Mouse (Mus musculus) thymus, postnatal 10 days (tissue): ENCODE results near the gene Pde12.
"Not testable (repeated sequence)": the region's sequence is repeated elsewhere in the genome, so short reads cannot be mapped to it uniquely, and the experiment has no call there.

Experiments
- DNase-seq, 2 experiments: peaks; one replicate each; pipeline ENCODE4 v3.0.0; 2021; ENCODE audit warnings: low spot score in 2 of 2

The Pde12 gene

DNA sequence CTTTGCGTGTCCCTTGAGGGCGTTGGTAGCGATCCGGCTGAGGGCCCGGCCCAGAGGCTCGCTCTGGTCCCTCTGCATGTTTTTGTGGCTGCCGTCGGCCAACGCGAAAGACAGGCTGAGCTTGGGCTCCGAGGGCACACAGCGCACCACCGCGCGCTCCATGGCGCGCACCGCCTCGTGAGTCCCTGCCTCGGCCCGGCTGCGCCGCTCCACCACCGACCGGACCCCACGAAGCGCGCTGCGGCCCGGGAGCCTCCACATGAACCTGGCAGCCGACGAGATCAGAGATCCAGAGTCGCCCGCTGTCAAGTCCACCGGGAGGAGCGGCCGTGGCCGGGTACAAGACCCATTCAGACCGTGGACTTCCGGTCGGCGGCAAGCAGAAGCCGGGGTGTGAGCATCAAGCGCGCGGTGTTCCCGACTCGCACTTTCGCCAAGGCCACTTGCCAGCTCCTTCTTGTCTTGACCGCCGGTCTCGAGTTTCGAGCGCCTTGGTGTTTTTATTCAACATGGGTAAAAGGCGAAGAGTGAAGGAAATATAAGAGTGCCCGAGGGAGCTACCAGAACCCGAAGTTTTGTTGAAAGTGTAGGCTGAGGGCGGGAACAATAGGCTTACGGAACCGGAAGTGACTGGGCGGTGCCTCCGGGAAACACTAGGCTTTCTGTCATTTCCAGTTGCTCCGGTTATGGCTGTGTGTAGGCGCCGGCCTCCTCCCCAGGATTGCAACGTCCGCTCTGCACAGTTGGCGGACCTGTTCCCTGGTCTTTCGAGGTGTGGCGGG is at the start of gene Pde12:
TSS of gene Pde12 (minus strand) at position 592 of the 782 bp plus-strand sequence.
- DNase-seq, result peak; percentile 68 to 78

DNA sequence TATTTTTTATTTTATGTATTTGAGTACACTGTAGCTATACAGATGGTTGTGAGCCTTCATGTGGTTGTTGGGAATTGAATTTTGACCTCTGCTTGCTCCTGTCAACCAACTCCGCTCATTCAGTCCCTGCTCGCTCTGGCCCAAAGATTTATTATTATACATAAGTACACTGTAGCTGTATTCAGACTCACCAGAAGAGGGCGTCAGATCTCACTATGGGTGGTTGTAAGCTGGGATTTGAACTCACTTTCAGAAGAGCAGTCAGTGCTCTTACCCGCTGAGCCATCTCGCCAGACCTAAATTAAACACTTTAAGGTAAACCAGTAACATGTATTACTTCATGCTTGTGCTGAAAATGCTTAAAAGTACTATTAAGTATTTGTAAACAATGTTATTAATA is 35.6 kb upstream of the Pde12 start:
- peak in 1 of 2 experiments; percentile 10 for DNase-seq

DNA sequence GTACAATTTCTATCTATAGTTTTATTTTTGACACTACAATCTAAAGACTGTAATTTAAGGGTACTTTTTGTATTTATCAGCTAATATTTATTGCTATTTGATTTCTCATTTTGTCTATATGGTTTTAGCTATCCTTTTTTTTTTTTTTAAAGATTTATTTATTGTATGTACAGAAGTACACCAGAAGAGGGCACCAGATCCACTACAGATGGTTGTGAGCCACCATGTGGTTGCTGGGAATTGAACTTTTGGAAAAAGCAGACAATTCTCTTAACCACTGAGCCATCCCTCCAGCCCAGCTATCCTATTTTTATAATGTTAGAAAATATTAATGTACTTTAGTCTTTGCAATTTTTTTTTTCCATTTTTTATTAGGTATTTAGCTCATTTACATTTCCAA is 28.2 kb upstream of the Pde12 start:
- peak in 1 of 2 experiments; percentile 15 for DNase-seq

DNA sequence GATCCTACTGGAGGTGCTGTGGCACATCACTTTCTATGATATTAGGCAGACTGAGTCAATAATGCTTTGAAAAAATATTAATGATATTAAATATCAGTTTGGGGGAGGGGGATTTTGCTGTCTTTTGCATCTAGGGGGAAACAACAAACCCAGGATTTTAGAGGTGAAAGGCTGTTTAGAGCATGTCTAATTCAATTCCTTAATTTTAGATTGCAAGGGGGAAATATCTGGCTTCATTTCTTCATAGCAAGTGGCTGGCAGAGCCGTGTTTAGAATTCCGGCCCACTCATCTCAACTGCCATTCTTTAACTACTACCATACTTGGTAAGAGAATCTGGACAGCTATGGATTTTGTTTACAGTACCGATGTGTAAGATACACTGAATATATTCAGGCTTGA is 23.3 kb upstream of the Pde12 start, which contains the start of gene Dnah12:
TSS of gene Dnah12 (plus strand) at position 301 of the 400 bp plus-strand sequence.
- DNase-seq, result no peak

DNA sequence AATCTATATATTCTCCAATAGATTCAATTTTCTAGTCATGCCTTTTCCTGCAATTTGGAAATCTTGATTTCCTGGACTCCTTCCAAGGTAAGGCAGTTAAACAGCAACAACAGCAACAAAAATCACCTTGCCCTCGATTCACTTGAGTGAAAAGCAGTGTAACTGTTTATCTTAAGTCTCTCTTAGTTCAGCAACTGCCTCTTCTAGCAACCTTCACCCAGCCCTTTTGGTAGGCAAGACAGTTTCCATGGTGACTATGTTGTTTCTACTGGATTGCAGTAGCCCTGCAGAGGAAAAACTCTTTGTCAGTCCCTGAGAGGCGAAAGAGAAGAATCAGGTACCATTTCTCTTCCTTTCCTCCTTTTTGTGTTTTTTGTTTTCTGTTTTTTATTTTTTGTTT is 21.7 kb upstream of the Pde12 start:
- DNase-seq, result no peak

DNA sequence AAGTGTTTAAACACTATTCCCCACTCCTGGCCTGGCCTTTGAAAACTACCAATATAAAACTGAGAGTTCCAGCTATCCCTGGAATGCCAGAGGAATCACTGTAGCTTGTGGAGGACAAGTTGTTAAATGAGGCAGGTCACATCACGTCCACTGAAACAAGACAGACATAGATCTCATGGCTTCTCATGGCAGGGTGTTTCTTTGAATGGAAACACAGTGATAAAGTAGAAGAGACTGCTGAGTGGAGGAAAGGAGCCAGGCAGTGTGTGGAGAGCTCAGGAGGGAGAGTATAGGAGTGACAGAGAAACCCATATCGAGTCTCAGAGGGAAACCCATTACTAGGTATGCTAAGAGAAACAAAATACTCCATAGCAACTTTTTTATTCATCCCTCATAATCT is 21.0 kb upstream of the Pde12 start:
- DNase-seq, result no peak

DNA sequence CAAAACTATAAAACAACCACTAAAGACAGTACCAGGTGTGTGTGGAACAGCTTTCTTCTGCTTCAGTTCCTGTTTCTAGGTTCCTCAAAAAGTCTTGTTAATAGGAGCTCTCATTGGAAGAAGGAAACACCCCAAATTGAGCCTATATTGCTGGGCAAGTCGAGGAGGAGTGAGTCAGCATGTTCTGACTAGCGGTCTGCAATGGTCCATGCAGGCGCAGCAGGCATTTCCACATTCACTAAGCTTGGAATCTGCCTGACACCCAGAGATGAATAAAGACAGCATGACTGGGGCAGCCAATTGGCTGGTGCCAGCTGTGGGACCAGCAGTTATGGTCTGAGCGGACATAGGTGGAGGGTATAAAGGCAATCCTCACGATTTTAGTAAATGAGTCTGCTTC is 6.1 kb upstream of the Pde12 start:
- no peak for DNase-seq

DNA sequence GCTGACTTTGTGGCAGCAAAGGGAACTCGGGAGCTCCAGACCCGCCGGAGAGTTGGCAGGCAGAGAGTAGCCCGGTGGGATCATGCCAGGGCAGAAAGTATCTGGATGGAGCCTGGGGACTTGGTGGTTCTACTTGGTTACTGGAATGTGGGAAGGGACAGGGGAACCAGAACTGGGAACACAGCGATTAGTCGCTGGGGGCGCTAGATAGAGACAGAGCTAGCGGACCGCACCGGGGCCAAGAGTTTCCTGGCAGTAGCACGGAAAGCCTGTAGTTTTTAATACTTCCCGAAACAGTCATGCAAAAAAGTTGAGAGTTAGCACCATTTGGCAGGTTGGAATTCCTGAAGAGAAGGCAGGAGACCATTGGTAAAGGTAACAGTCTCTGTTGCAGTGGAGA is 5.7 kb upstream of the Pde12 start:
- peak in 1 of 2 experiments; percentile 21 for DNase-seq

DNA sequence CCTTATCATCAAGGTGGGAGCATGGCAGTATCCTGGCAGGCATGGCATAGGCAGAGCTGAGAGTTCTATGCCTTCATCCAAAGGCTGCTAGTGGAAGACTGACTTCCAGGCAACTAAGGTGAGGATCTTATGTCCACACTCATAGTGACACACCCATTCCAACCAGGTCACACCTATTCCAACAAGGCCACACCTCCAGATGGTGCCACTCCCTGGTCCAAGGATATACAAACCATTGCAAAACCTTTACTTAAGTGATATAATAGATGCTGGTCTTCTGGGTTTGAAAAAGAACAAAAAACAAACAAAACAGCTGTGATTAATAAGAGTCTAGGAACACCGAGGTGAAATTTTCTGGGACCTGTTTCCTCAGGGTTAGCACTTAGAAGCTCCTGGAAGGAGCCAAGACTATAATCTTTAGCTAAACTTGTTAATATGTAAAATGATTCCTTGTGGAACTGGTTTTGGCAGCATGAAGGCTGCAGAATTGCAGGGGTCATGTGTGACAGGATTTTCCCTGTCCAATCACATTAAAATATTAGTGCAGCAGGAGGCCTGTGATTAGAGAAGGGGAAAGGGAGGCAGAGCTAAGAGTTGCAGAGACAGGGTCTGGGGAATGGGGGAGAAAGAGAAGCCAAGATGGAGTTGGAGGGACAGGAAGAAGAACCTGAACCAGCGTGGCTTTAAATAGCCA is 4.9 kb upstream of the Pde12 start:
- DNase-seq, result not testable (repeated sequence)

DNA sequence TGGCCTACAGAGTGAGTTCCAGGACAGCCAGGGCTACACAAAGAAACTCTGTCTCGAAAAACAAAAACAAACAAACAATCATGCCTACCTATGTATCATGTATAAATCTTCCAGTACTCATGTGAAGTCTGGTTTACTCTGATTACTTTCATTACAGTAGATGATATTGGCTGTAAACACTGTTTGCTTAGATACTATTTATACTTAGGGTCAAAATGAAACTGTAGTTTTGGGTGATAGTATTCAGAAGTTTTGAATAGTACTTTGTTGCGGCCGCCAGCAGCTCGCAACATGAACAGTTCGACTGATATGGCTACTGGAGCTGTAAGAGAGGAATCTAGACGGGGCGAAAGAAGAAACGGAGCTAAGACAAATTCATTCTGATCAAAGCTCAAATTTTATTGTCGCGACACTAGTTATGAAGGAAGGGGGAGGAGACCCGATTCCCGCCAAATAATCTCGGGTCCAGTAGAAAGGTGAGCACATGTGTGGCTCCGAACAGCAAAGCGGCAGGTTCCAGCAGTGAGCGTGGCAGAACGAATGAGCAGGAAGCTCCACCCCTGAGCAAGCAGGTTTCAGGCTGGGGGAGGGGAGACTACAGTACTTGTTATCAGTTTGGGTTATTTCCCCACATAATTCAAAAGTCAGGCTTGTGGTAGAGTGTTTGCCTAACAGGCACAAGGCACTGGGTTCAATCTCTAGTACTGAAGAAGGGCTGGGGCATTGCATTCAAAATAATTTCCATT is 2.4 kb upstream of the Pde12 start:
- DNase-seq, result not testable (repeated sequence)

DNA sequence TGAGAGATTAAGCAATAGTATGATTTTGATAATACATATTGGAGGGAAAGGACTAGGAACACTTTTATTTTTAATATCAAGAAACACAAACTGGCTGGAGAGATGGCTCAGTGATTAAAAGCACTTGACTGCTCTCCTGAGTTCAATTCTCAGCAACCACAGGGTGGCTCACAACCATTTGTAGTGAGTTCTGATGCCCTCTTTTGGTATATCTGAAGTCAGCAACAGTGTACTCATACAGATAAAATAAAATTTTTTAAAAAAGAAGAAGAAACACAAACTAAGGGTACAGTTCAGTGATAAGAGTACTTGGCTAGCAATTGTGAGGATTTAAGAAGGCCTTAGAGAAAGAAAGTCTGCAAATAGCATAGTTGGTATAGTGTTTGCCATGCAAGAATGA is 1.3 kb upstream of the Pde12 start:
- DNase-seq, result peak in 1 of 2 experiments; percentile 5

DNA sequence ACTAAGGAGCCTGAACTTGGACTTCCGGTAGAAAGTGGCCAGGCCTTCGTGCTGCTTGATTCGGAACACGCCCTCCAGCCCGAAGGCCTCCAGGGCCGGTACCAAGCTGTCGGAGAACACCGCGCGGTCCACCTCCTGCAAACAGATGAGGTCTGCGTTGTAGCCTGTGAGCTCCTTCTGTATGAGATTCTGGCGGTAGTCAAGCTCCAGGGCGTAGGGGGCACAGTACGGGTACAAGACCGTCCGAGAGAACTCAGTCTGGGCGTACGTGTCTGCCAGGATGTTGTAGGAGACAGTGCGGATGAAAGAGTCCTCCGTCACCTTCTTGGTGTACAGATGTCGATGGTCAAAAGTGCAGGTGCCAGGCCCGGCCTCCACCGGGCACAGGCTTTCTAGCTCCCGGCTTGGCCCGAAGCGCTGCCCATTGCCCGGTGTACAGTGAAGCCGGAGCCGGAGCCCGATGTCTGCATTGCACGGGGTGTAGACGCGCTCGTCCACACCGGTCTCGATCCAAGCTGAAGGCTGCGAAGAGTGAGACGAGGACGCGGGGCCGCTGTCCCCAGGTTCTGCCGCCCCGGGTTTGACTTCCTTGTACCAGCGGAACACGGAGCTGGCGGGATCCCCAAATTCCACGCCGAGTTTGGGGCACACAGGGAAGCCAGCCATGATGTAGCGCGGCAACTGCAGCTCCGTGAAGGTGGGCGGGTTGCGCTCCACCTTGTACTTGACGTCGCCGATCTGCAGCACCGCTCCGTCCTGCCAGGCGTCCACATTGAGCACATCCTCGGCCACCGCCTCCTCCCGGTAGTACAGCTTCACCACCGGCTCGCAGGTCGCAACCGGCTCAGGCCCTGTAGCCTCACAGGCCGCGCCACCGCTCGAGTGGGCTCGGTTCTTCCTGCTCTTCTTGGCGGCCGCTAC is 1.1 kb downstream of the Pde12 start:
- peak; percentile 37 to 38 for DNase-seq

DNA sequence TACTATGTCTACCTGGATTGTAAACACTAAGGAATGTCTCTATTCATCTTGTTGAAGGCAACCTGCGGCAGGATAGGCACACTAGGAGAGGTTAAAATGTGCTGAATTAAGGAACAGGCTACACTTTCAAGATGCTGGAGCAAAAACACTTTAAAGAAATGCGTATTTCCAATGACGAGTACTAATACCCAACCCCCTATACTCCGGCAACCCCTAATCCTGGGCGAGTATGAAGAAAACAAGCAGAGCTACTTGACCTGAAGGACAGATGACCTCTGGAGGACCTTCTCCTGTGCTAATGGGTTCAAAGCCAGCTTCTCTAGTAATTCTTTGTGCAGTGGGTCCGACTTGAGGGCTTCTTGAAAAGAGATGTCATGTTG is 1.7 kb downstream of the Pde12 start:
- DNase-seq, result no peak

DNA sequence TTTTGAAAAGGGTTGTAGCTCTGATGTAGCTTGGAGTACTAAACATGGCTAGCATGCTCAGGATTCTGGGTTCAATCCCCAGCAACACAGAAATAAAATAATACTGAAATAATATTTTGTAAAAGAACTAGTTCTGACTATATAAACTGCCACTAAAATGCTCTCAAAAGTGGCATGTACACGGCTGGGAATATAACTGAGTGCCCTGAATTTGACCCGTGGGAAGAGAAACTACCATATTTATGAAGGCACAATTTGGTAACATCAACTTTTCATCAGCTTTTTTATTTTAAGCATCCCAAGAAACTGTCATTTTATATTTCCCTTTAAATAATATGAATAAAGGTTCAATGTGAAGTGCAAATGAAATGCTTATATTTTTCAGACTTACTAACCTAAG is 5.8 kb downstream of the Pde12 start:
- DNase-seq, result no peak

DNA sequence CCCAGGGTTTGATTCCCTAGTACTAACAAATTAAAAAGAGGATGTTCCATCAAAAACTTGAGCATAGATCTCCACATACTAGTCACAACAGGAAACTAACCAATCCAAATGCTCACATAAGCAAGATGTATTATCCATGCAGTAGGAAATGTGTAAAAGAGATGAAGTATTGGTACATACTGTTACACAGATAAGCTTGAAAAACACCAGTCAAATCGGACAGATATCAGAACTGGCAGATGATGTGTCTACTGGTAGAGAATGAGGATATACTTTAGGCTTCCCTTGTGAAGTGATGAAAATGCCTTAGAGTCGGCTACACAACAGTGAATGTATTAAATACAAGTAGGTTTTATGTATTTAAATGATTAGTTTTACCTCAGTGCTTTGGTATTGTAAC is 7.2 kb downstream of the Pde12 start:
- DNase-seq, result no peak

DNA sequence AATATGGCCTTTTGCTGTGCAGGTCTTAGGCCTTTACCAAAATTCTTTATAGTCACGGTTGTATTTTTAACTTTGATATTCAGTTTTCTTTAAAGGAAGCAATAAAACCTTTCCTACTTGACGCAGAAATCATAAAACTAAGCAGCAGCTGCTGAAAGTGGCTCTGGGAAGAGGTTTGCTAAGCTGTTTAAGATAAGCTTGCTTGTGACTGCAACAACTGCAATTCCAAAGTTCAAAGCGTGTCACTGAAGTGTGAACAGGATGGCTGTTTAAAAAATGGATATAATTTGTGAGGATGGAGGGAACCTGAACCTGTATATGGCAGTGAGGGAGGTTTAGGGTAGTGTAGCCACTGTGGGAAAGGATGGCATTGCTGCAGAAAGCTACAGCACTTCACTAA is 7.7 kb downstream of the Pde12 start:
- DNase-seq, result no peak

DNA sequence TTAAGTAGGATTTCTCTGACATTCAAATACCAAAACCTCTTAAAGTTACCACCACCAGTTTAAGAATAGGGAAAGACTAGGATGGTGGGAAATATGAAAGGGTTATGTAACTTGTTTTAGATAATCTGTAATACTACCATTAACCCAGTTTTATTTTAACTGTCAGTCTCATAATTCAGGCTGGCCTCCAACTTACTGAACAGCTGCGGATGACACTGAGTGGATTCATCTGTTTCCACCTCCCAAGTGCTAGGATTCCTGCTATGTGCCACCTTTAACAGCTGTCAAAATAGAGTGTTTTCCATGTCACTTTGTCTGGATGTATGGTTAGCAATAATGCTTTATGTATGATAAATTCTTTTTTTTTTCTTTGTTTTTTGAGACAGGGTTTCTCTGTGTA is 9.4 kb downstream of the Pde12 start:
- DNase-seq, result no peak

DNA sequence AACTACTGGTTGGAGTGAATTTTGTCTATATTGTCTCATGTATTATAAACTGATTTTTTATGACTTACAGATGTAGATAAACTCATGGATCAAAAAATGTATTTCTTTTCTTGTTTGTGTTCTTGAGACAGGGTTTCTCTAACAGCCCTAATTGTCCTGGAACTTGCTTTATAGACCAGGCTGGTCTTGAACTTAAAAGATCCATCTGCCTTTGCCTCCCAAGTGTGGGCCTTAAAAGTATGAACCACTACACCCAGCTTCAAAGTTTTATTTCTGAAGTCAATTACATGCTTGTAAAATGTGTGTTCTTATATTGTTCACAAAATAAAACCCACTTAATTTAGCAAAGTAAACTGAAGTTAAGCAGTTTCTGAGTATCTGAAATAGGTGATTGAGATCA is 11.5 kb downstream of the Pde12 start:
- DNase-seq, result no peak

DNA sequence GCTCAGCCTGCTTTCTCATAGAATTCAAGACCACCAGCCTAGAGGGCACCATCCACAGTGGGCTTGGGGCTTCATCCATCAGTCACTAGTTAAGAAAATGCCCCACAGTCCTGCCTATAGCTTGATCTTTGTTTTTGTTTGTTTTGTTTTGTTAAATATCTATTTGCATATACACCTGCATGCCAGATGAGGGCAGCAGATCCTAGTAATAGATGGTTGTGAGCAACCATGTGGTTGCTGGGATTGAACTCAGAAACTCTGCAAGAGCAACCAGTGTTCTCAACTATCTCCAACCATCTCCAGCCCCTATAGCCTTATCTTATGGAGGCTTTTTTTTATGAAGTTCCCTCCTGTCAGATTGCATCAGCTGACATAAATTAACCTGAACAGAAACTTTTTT is 17.8 kb downstream of the Pde12 start:
- DNase-seq, result peak in 1 of 2 experiments; percentile 8

DNA sequence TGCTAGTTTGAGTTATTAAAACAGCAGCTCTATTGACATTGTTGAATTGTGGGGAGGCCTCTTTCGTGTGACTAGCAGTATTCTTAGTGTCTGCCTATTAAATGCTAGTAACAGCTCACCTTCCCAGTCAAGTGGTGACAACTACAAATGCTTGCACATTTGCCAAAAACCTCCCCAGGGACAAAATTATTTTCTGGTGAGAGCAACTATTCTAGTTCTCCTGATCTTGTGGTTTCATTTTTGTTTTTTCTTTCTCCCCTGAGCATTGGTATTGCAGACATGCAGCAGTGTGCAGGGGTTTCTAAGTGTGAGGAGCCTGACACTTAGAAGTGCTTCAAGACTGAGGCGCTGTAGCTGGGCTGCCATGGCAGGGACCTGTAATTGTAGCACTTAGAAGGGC is 21.9 kb downstream of the Pde12 start:
- DNase-seq, result no peak

DNA sequence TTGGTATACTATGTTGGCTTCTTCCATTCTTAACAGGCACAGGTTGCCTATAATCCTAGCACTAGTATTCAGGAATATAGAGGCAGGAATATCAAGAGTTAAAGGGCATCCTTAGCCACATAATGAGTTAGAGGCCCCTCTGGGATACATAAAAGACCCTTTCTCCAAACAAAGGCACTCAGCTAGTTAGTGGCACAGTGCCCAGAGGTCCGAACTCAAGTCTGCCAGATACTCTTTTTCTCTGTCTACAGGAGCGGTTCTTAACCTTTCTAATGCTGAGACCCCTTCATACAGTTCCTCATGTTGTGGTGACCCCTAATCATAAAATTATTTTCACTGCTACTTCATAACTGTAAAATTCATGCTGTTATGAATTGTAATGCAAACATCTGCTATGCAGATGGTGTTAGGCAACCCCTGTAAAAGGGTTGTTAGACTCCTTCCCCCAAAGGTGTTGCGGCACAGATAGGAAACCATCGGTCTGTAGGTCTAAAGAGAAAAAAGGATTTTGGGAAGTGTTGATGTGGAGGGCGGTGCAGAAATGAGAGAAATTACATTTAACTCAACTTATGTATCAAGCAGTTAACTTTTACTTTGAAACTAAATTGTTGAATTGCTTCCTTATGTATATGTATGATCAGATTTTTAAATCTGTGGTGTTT is 23.6 kb downstream of the Pde12 start:
- no peak for DNase-seq
